Mouse (Mus musculus) CH12.LX (cell line): Measurements from ENCODE around the gene Grid2. TPM values are rescaled to one million over a fixed set of nuclear protein-coding genes. Genes with fewer than 3 reads are reported as not detected.

Experiments used
- DNase-seq: peaks from one replicate; pipeline ENCODE4 v3.0.0-alpha.2; 2013; ENCODE audit errors: extremely low read depth
- H3K27ac ChIP-seq: 2 replicates; pipeline ENCODE4 v1.5.1; 2012; ENCODE audit warnings: low read depth, mild to moderate bottlenecking, control low read depth, moderate library complexity; ENCODE audit not compliant: insufficient read depth
- H3K27me3 ChIP-seq: replicated peaks from 2 replicates; pipeline ENCODE3; 2012; ENCODE audit warnings: inconsistent platforms
- H3K36me3 ChIP-seq, 2 experiments: replicated peaks in 1 of 2; 2 replicates each; pipeline versions ENCODE3 to v1.6.1; 2012; ENCODE audit warnings: inconsistent platforms in 1 of 2, low read length in 1 of 2, mild to moderate bottlenecking in 1 of 2, mixed read lengths in 1 of 2, moderate library complexity in 1 of 2; ENCODE audit not compliant: control insufficient read depth in 1 of 2, insufficient read depth in 1 of 2
- H3K4me1 ChIP-seq, 2 experiments: 2 replicates each; pipeline ENCODE4 v1.6.1; 2012; ENCODE audit warnings: inconsistent platforms in 1 of 2, moderate library complexity in 1 of 2; ENCODE audit not compliant: insufficient read depth in 2 of 2, control insufficient read depth in 1 of 2
- H3K4me2 ChIP-seq: 2 replicates; pipeline ENCODE4 v1.6.1; 2012; ENCODE audit warnings: low read depth, mild to moderate bottlenecking, control low read depth; ENCODE audit not compliant: poor library complexity, insufficient read depth, severe bottlenecking
- H3K4me3 ChIP-seq, 3 experiments: fragments of 150-350 bp in 1 of 3; sonication (generic) in 1 of 3; replicated peaks in 1 of 3; 2 replicates each; pipeline versions ENCODE3 to v1.5.1; 2011 to 2012; ENCODE audit warnings: low read depth in 2 of 3, low read length in 2 of 3, mild to moderate bottlenecking in 2 of 3, moderate library complexity in 2 of 3, control low read depth in 1 of 3, improper control_type of control experiment in 1 of 3, inconsistent platforms in 1 of 3, mixed read lengths in 1 of 3; ENCODE audit not compliant: poor library complexity in 1 of 3
- H3K79me2 ChIP-seq: replicated peaks from 2 replicates; pipeline ENCODE4 v1.6.1; 2012; ENCODE audit warnings: mild to moderate bottlenecking, moderate library complexity; ENCODE audit not compliant: control insufficient read depth, poor library complexity, insufficient read depth, severe bottlenecking; ENCODE audit errors: extremely low read depth
- H3K9ac ChIP-seq: 2 replicates; pipeline ENCODE4 v1.6.1; 2012; ENCODE audit warnings: low read depth, mild to moderate bottlenecking, control low read depth, moderate library complexity; ENCODE audit not compliant: insufficient read depth
- H3K9me3 ChIP-seq: replicated peaks from 2 replicates; pipeline ENCODE3; 2012; ENCODE audit warnings: low read length, inconsistent platforms, mixed read lengths
- BHLHE40 ChIP-seq: IDR thresholded peaks from 2 replicates; pipeline ENCODE4 v1.6.1; 2011; ENCODE audit warnings: mild to moderate bottlenecking, low read depth, low read length, improper control_type of control experiment
- EP300 ChIP-seq: IDR thresholded peaks from 2 replicates; pipeline ENCODE4 v1.6.1; 2011; ENCODE audit warnings: low read length, improper control_type of control experiment
- ETS1 ChIP-seq: conservative IDR thresholded peaks from 2 replicates; pipeline ENCODE4 v1.6.1; 2012; ENCODE audit warnings: low read depth, mild to moderate bottlenecking, inconsistent platforms, low read length, improper control_type of control experiment, moderate library complexity
- GABPA ChIP-seq: IDR thresholded peaks from 2 replicates; pipeline ENCODE4 v1.6.1; 2012; ENCODE audit warnings: low read depth, low read length, improper control_type of control experiment, inconsistent platforms; ENCODE audit not compliant: insufficient replicate concordance
- HCFC1 ChIP-seq: IDR thresholded peaks from 2 replicates; pipeline ENCODE4 v1.6.1; 2012; ENCODE audit warnings: low read depth, mild to moderate bottlenecking, inconsistent platforms, low read length, improper control_type of control experiment
- IRF4 ChIP-seq: IDR thresholded peaks from 2 replicates; pipeline ENCODE4 v1.6.1; 2014; ENCODE audit warnings: low read depth, mild to moderate bottlenecking, inconsistent platforms, low read length, improper control_type of control experiment
- KAT2A ChIP-seq: IDR thresholded peaks from 2 replicates; pipeline ENCODE4 v1.6.1; 2012; ENCODE audit warnings: low read length, improper control_type of control experiment, inconsistent platforms; ENCODE audit not compliant: insufficient replicate concordance
- MAFK ChIP-seq: IDR thresholded peaks from 2 replicates; pipeline ENCODE4 v1.6.1; 2011; ENCODE audit warnings: low read length, improper control_type of control experiment; ENCODE audit not compliant: insufficient replicate concordance
- MAX ChIP-seq: IDR thresholded peaks from 2 replicates; pipeline ENCODE4 v1.6.1; 2011; ENCODE audit warnings: low read length, improper control_type of control experiment
- MYC ChIP-seq: IDR thresholded peaks from 2 replicates; pipeline ENCODE4 v1.6.1; 2011; ENCODE audit warnings: low read depth, mild to moderate bottlenecking, improper control_type of control experiment, low read length
- PAX5 ChIP-seq: IDR thresholded peaks from 2 replicates; pipeline ENCODE4 v1.6.1; 2012; ENCODE audit warnings: low read length, inconsistent platforms, mixed read lengths
- POLR2A ChIP-seq: IDR thresholded peaks from 2 replicates; pipeline ENCODE4 v1.6.1; 2011; ENCODE audit warnings: low read depth, mild to moderate bottlenecking, improper control_type of control experiment, low read length
- RAD21 ChIP-seq: IDR thresholded peaks from 2 replicates; pipeline ENCODE4 v1.6.1; 2011; ENCODE audit warnings: low read depth, mild to moderate bottlenecking, low read length, improper control_type of control experiment, moderate library complexity
- SIN3A ChIP-seq: IDR thresholded peaks from 2 replicates; pipeline ENCODE4 v1.6.1; 2012; ENCODE audit warnings: low read length, improper control_type of control experiment, inconsistent platforms
- SMC3 ChIP-seq: IDR thresholded peaks from 2 replicates; pipeline ENCODE4 v1.6.1; 2011; ENCODE audit warnings: low read depth, low read length, improper control_type of control experiment
- ZC3H11A ChIP-seq: IDR thresholded peaks from 2 replicates; pipeline ENCODE4 v1.6.1; 2012; ENCODE audit warnings: low read depth, mild to moderate bottlenecking, inconsistent platforms, low read length, improper control_type of control experiment
- ZKSCAN1 ChIP-seq: IDR thresholded peaks from 2 replicates; pipeline ENCODE4 v1.6.1; 2012; ENCODE audit warnings: low read depth, inconsistent platforms, low read length, improper control_type of control experiment, borderline replicate concordance
- ZMIZ1 ChIP-seq: IDR thresholded peaks from 2 replicates; pipeline ENCODE4 v1.6.1; 2012; ENCODE audit warnings: low read depth, mild to moderate bottlenecking, inconsistent platforms, low read length, improper control_type of control experiment
- ZNF384 ChIP-seq: IDR thresholded peaks from 2 replicates; pipeline ENCODE4 v1.6.1; 2012; ENCODE audit warnings: low read depth, low read length, improper control_type of control experiment, inconsistent platforms
- dilution Hi-C: fragments of 300-500 bp; cut with MboI; formaldehyde crosslinking; loops from 2 replicates; pipeline ENCODE4 v1.14.3; 2020; ENCODE audit warnings: low sequenced_read_pairs; ENCODE audit not compliant: extremely low pct_unique_long_range_greater_than_20kb, extremely low pct_ligation_motif_present
- in situ Hi-C: fragments of 300-500 bp; cut with MboI; formaldehyde crosslinking; loops from 3 replicates; pipeline ENCODE4 v1.14.3; 2019; ENCODE audit warnings: low sequenced_read_pairs, low pct_ligation_motif_present, low pct_unique_long_range_greater_than_20kb, mixed read lengths
- polyA plus RNA-seq: library from polyadenylated mRNA; unstranded; fragments of >175 nt; gene quantifications from 2 replicates; pipeline ENCODE4 v1.2.1, GENCODE M21; 2012; ENCODE audit warnings: low read depth; ENCODE audit not compliant: insufficient read length
- total RNA-seq, 2 experiments: library from RNA; depleted of rRNA; stranded (reverse); fragments of 300-350 nt in 1 of 2; fragments of >200 nt in 1 of 2; gene quantifications; 2 replicates each; pipeline ENCODE4 v1.2.3; 2012 to 2014

Gene Grid2
- total and polyA plus RNA-seq, 3 experiments, result not detected

DNA sequence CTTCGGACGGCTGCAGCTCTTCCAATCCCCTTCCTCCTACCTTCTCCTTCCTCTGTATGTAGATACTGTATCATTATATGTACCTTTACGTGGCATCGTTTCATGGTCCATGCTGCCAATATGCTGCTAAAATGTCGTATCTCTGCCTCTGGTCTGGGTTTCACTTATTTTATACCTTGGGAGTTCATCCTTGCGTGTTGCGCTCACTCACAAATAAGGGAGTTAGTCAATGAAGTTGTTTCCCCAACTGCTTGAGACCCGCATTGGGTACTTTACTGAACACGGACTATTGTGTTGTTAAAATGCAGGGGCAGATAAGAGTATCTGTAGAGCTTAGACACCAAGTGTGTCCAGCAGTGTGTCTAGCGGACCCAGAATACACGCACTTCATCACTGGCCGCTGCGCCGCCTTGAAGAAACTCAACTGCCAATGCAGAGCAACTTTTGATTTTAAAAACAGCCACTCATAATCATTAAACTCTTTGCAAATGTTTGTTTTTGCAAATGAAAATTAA, 1474.9 kb downstream of the Grid2 start:
- H3K4me1 ChIP-seq, result no peaks in the 10 kb centered on the region
- H3K9ac ChIP-seq, result no peak overlapping the region
- H3K9me3 ChIP-seq, result peaks cover 63% of the 10 kb centered on the region
- H3K36me3 ChIP-seq, result no peaks in the 10 kb centered on the region
- no peaks in the 10 kb centered on the region for H3K27me3 ChIP-seq
- in situ Hi-C loops, result no loop called here
- TF ChIP-seq PAX5, result no peak
- no peak for TF ChIP-seq MYC
- TF ChIP-seq ZNF384, result no peak
- TF ChIP-seq SIN3A, result no peak
- no peak for TF ChIP-seq ETS1
- no peak for TF ChIP-seq SMC3
- TF ChIP-seq ZKSCAN1, result no peak
- TF ChIP-seq HCFC1, result no peak
- TF ChIP-seq KAT2A, result no peak
- no peak for TF ChIP-seq GABPA
- no peak for TF ChIP-seq RAD21
- no peak for TF ChIP-seq MAX
- DNase-seq, result no peak
- no peak overlapping the region for H3K27ac ChIP-seq
- dilution Hi-C loops, result no loop called here
- H3K4me3 ChIP-seq, result no peak overlapping the region
- no peak overlapping the region for H3K4me2 ChIP-seq
- no peaks in the 10 kb centered on the region for H3K79me2 ChIP-seq

DNA sequence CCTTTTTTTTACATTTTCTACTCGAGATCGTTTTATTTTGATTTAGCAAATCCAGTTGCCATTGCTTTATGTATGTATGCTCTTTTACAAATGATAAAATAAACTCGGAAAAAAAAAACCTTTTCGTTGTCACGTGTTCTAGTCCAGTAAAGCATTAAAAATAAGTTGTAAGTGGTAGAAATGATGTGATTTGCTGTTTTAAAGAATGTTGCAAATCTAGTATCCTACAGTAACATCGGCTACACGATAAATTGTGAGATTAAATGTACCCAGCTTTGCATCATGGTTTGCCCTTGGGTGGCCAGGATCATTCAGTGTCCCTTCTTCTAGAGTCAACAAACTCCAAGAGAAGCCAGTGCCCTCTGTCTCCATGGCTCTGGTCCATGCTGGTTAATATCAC, 1475.5 kb downstream of the Grid2 start:
- Histone ChIP-seq H3K4me2 (no peak overlapping the region), H3K9ac (no peak overlapping the region), H3K36me3 (no peaks in the 10 kb centered on the region), H3K9me3 (peaks cover 65% of the 10 kb centered on the region), H3K4me1 (no peaks in the 10 kb centered on the region), H3K27me3 (no peaks in the 10 kb centered on the region), H3K27ac (no peak overlapping the region), H3K79me2 (no peaks in the 10 kb centered on the region), H3K4me3 (no peak overlapping the region)
- in situ Hi-C loops (no loop called here), dilution Hi-C loops (no loop called here)
- TF ChIP-seq EP300, result no peak
- no peak for DNase-seq

DNA sequence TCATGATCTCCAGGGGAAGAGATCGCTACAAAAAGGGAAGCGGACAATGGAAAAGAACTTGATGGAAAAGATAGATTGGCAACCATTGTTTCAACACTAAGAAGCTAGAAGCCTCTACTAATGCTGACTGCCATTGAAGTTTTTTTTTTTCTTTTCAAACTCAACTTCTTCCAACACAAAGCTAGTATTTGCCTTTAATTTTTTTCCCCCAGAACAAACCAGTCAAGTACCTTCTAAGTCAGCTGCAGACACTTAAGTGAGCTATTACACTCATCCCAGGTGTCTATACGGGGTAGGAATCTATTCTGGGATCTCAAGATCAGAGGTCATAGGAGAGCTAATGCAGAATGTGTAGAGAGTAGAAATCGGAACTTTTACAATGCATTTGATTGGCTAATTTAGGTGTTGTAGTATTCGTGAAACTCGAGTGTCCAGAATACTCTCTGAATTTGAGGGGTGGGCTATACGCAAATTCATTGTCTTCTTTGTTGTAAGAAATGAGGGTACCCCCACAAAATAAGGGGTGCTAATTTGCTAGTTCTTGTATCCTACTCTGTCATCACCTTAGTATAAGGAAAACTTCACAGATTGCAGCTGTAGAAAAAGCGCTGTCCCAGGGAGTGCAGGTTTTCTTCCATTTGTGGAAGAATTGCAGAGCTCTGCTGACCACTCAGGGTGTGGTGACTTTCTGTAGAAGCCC, 1476.1 kb downstream of the Grid2 start:
- dilution Hi-C loops, result no loop called here
- DNase-seq, result no peak
- no peaks in the 10 kb centered on the region for H3K27me3 ChIP-seq

More for the DNA sequence above, 1476.1 kb downstream of the Grid2 start:
- Histone ChIP-seq H3K9ac (no peak overlapping the region), H3K36me3 (no peaks in the 10 kb centered on the region), H3K79me2 (no peaks in the 10 kb centered on the region), H3K4me3 (no peak overlapping the region), H3K27ac (no peak overlapping the region), H3K4me2 (no peak overlapping the region), H3K4me1 (no peaks in the 10 kb centered on the region), H3K9me3 (peaks cover 69% of the 10 kb centered on the region)
- in situ Hi-C loops, result no loop called here
- no peak for TF ChIP-seq POLR2A
- no peak for TF ChIP-seq MAFK
- TF ChIP-seq ZMIZ1, result no peak
- no peak for TF ChIP-seq BHLHE40
- TF ChIP-seq SIN3A, result no peak
- no peak for TF ChIP-seq ZC3H11A
- no peak for TF ChIP-seq RAD21
- no peak for TF ChIP-seq IRF4
